Mouse (Mus musculus) lung, adult 2 months (tissue): ENCODE results near the gene Rap1gds1. TPM values are rescaled to one million over a fixed set of nuclear protein-coding genes. Genes with fewer than 3 reads are reported as not detected.

ENCODE experiments used
- DNase-seq: peaks from one replicate; pipeline ENCODE4 v3.0.0; 2022
- H3K4me1 ChIP-seq: fragments of 200-500 bp; 2 replicates; pipeline ENCODE4 v1.6.1; 2011; ENCODE audit warnings: low read length; ENCODE audit not compliant: control insufficient read depth, insufficient read depth
- H3K4me3 ChIP-seq: fragments of 200-500 bp; replicated peaks from 2 replicates; pipeline ENCODE3; 2011; ENCODE audit warnings: low read depth, mild to moderate bottlenecking, control low read depth, low read length; ENCODE audit errors: extremely low read depth
- CTCF ChIP-seq: fragments of 200-500 bp; IDR thresholded peaks from 2 replicates; pipeline ENCODE4 v1.5.1; 2011; ENCODE audit warnings: mild to moderate bottlenecking, low read length, control low read depth; ENCODE audit not compliant: insufficient read depth
- POLR2A ChIP-seq: fragments of 200-500 bp; IDR thresholded peaks from 2 replicates; pipeline ENCODE4 v1.6.1; 2011; ENCODE audit warnings: low read depth, mild to moderate bottlenecking, control low read depth, low read length, borderline replicate concordance; ENCODE audit errors: extremely low read depth
- WGBS: fragments of 180-500 bp; shearing (Covaris S2); methylation state at CpG from one replicate; pipeline ENCODE4 v1.1.7; 2018; 5-methylcytosine and 5-hydroxymethylcytosine counted together
- polyA plus RNA-seq: library from polyadenylated mRNA; depleted of rRNA; stranded (reverse); fragments of >200 nt; gene quantifications from 2 replicates; pipeline ENCODE4 v1.2.3, GENCODE M21; 2012

Rap1gds1 gene
- polyA plus RNA-seq, 1 experiment = 19.6 TPM

DNA sequence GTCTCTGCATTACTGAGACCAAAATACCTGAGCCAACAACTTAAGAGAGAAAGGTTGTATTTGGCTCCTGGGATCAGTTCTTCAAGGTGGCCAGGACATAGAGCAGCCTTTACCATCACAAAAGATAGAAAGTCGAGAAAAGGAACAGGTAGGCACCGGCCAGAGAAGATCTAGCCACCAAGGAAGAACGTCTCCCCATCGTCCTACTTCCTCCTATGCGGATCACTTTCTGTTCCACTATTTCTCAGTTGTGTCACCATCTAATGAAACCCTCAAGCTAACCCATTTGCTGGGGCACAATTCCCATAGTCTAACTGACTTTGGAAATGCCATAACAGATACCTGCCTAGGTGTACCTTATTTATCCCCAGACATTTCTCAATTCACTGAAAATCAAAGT is 24.3 kb upstream of the Rap1gds1 start:
- no peaks in the 10 kb centered on the region for H3K4me1 ChIP-seq
- DNase-seq = no peak
- 88% methylated on average over 5 of the region's 5 CpGs for WGBS
- H3K4me3 ChIP-seq = no peak overlapping the region
- TF ChIP-seq CTCF (no peak), POLR2A (no peak)

DNA sequence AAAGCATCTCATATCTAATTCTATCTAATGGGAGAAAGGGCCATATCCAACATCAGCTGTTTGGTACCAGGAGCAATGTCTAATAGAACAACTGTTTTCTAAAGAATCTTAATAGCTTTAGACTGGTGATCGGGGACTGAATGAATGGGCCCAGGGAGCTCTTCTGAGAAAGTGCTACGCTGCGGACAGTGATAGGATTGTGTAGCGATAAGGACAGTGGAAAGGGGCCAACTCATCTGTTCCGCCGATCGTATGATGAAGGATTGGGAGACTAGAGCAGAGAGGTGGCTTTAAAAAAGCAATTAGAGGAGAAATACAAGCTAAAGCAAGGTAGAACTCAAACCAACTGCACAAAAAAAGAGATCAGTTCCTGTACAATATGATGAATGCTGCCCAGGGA is 20.9 kb upstream of the Rap1gds1 start:
- no peak for TF ChIP-seq POLR2A
- TF ChIP-seq CTCF = no peak
- no peaks in the 10 kb centered on the region for H3K4me1 ChIP-seq
- no peak overlapping the region for H3K4me3 ChIP-seq
- DNase-seq = no peak
- WGBS = 90% methylated on average over 7 of the region's 7 CpGs

DNA sequence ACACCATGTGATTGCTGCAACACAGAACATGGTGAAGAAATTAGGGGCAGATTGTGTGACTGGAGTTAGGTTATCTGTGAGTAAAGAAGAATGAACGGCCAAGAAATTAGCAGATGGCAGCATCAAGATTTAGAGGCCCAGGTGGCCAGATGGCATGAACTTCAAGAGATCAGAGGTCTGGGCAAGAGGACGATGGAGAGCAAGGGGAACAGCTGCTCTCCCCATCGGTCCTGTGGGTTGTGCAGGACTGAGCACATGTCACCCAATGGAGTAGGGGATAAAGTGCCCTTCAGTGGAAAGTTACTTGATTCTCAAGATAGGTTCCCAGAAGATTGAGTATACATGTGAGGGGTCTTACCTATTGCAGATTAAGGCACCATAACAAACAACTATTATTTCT is 13.5 kb upstream of the Rap1gds1 start:
- DNase-seq = no peak
- TF ChIP-seq POLR2A (no peak), CTCF (no peak)
- Histone ChIP-seq H3K4me3 (no peak overlapping the region), H3K4me1 (no peaks in the 10 kb centered on the region)
- 83% methylated on average over 3 of the region's 3 CpGs for WGBS

DNA sequence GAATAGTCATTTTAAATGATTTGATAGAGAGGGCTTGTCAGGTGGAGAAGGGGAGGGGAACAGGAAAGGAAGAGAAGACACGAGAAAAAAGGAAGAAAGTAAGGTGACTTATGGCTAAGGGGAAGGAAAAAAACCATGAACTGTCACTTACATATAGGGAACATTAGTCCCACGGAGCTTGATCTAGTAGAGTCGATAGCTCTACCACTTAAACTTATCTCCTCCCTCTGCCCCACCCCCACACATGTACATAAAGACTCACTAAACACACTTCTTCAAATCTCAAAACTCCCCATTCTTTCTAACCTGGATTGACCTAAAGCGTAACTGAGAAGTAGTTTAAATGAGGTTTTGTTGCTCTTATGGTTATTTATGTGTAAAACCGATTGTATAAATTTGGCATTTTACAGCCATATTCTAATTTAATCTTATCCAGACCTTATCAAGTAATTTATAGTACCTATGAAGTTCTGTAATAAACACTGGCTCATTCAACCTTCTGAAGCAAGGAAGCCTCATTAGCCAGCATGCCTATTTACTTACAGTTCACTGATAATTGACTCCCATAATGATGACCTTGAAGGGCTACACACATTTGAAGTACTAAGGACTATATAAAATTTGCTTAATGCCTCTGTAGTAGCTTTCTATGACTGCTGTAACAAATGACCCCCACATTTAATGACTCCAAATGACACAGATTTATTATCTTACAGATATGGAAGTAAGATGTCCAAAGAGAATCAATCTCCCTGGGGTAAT is 9.0 kb upstream of the Rap1gds1 start:
- Histone ChIP-seq H3K4me1 (no peaks in the 10 kb centered on the region), H3K4me3 (no peak overlapping the region)
- 64% methylated on average over 5 of the region's 5 CpGs for WGBS
- TF ChIP-seq POLR2A = no peak
- TF ChIP-seq CTCF = no peak
- DNase-seq = no peak

DNA sequence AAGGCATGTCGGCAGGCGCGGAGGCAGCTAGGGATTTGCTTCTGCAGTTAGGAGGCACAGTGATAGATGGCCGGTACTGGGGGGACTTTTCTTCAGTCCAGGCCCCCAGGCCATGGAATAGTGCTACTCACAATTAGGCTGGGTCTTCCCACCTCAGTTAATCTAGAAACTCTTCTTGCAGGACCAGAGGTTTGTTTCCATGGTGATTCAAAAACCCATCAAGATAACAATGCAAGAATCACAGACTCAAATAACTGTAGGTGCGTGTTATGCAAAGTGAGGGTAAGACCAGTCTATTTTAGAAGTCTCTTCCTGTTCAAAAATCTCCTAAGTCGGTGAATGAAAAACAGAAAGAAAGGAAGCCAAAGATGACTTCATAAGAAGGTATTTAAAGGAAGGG is 4.8 kb upstream of the Rap1gds1 start:
- H3K4me3 ChIP-seq = no peak overlapping the region
- H3K4me1 ChIP-seq = peaks cover 2% of the 10 kb centered on the region; the same call in 1 of the 2 replicates
- no peak for TF ChIP-seq POLR2A
- no peak for TF ChIP-seq CTCF
- no peak for DNase-seq
- 81% methylated on average over 6 of the region's 6 CpGs for WGBS

DNA sequence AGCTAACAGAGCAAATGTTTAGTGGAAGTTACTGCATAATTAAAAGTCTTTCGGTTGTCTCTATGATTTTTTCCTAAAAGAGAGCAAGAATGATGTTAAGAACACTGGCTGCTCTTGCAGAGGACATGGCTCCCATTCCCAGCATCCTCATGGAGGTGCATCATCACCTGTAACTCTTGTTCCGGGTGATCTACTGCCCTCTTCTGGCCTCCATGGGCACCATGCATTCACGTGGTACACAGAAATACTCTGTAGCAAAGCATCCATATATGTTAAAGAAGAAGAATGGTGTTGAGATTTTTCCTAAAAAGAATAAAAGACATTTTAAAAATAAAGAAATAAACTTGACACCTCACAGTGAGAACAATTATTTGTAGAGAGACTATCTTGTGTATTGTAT is 3.0 kb upstream of the Rap1gds1 start:
- TF ChIP-seq POLR2A (no peak), CTCF (no peak)
- DNase-seq = no peak
- Histone ChIP-seq H3K4me1 (peaks cover 5% of the 10 kb centered on the region; the same call in 1 of the 2 replicates), H3K4me3 (no peak overlapping the region)
- 88% methylated on average over 3 of the region's 3 CpGs for WGBS

DNA sequence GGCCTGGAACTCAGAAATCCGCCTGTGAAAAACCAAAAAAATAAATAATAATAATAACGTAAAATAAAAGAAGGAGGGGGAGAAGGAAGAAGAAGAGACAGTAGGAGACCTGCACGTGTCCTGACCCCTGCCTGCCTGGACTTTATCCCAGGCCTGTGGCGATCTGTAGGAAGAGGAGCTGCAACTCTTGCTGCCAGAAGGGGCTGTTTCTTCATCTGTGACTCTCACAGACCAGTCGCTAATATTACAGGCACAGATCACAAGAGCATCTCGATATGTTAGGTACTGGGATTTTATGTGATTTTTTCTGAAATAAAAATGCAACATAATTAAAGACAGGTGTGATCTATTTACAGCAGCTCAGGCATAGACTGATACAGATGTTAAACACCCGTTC is 1.1 kb upstream of the Rap1gds1 start:
- 10% methylated on average over 7 of the region's 7 CpGs for WGBS
- Histone ChIP-seq H3K4me3 (no peak overlapping the region), H3K4me1 (peaks cover 5% of the 10 kb centered on the region; the same call in 1 of the 2 replicates)
- no peak for TF ChIP-seq POLR2A
- no peak for TF ChIP-seq CTCF
- no peak for DNase-seq

DNA sequence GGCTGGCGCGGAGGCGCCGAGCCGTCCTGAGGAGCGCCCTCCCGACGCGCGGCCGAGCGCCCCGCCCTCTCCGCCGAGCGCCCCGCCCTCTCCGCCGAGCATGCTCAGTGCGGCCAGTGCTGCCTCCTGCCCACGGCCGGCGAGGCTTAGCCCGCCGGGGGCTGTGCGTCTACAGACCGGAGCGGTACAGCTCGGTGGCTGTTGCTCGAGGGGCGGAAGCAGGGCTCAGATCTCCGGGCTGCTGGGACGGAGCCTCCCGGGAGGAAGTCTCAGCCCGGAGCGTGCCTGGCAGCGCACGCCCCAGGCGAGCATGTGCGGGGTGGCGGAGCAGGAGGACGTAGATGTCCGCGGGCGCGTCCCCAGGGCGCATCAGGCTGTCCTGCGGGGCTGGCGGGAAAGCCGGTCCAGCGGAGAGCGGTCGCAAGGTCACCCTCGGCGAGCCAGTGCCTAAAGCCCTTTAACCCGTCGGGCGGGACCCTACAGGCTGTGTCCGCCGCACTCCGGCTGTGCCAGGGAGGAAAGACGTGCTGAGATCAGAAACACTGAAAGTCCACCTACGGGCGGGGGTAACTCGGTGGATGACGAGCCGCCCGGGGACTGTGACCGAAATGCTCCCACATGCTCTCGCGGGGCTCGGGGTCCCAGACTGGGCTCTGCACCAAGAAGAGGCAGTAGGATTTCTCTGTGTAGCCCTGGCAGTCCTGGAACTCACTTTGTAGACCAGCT is 495 bp upstream of the Rap1gds1 start:
- under 1% methylated on average over 72 of the region's 72 CpGs for WGBS
- TF ChIP-seq POLR2A (peak; percentile 65; the same call in 1 of the 2 replicates), CTCF (no peak)
- Histone ChIP-seq H3K4me1 (peaks cover 5% of the 10 kb centered on the region; the same call in 1 of the 2 replicates), H3K4me3 (peak overlapping the region; percentile 85)
- peak; percentile 88 for DNase-seq

DNA sequence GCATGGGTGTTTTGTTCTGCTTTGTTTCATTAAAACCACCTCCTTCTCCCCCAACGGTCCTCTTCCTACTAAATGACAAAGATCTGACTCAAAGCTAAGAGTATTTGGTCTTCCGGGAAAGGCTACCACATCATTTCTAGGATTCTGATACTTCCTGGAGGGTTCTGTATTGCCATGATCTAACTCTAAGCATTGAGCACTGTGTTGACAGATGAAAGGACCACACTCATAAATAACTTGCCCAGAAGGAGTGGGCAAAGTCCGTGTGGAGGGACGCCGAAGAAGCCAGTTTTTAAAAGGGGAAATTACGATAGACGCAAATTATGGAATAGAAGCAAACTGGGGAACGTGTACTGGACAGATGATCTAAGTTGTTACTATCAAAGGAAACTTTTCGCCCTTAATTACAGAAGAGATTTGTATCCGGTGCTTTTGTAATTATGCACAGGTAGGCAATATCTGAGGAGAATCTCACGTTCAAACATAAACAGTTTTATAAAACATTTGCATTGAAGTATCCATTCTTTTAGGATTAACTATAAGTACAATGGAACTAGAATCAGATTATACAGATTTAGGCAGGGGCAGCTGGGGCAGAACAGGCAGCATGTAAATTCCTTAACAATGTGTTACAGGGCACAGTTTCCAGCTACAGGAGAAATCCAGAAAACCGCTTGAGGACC is 1.1 kb downstream of the Rap1gds1 start:
- TF ChIP-seq CTCF (no peak), POLR2A (no peak)
- no peak for DNase-seq
- peaks cover 5% of the 10 kb centered on the region for H3K4me1 ChIP-seq
- H3K4me3 ChIP-seq = peak overlapping the region; percentile 91
- WGBS = 2% methylated on average over 12 of the region's 12 CpGs

DNA sequence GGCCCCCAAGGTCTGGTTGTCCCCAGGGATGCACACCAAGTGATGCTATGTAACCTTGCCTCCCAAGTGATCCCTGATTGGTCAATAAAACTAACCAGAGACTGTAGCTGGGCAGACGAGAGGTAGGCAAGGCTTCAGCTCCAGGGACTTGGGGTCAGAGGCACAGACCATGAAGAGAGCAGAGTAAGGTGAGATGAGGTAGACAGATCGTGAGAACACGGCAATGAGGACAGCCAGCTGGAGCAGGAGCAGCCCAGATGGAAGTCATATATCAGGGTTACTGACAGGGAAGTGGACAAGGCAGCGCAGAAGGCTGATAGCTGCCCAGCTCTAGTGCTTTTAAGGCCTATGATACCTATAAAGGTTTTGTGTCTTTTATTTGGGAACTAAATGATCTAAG is 5.5 kb downstream of the Rap1gds1 start:
- DNase-seq = no peak
- Histone ChIP-seq H3K4me1 (peaks cover 3% of the 10 kb centered on the region; the same call in 1 of the 2 replicates), H3K4me3 (no peak overlapping the region)
- TF ChIP-seq POLR2A (no peak), CTCF (no peak)
- 63% methylated on average over 4 of the region's 4 CpGs for WGBS
